Mouse (Mus musculus) CH12.LX (cell line): Measurements from ENCODE around the gene Pole2. TPM values are rescaled to one million over a fixed set of nuclear protein-coding genes. Genes with fewer than 3 reads are reported as not detected.

Source experiments
- DNase-seq: peaks from one replicate; pipeline ENCODE4 v3.0.0-alpha.2; 2013; ENCODE audit errors: extremely low read depth
- H3K27ac ChIP-seq: 2 replicates; pipeline ENCODE4 v1.5.1; 2012; ENCODE audit warnings: low read depth, mild to moderate bottlenecking, control low read depth, moderate library complexity; ENCODE audit not compliant: insufficient read depth
- H3K27me3 ChIP-seq: replicated peaks from 2 replicates; pipeline ENCODE3; 2012; ENCODE audit warnings: inconsistent platforms
- H3K36me3 ChIP-seq, 2 experiments: replicated peaks in 1 of 2; 2 replicates each; pipeline versions ENCODE3 to v1.6.1; 2012; ENCODE audit warnings: inconsistent platforms in 1 of 2, low read length in 1 of 2, mild to moderate bottlenecking in 1 of 2, mixed read lengths in 1 of 2, moderate library complexity in 1 of 2; ENCODE audit not compliant: control insufficient read depth in 1 of 2, insufficient read depth in 1 of 2
- H3K4me1 ChIP-seq, 2 experiments: 2 replicates each; pipeline ENCODE4 v1.6.1; 2012; ENCODE audit warnings: inconsistent platforms in 1 of 2, moderate library complexity in 1 of 2; ENCODE audit not compliant: insufficient read depth in 2 of 2, control insufficient read depth in 1 of 2
- H3K4me2 ChIP-seq: 2 replicates; pipeline ENCODE4 v1.6.1; 2012; ENCODE audit warnings: low read depth, mild to moderate bottlenecking, control low read depth; ENCODE audit not compliant: poor library complexity, insufficient read depth, severe bottlenecking
- H3K4me3 ChIP-seq, 3 experiments: fragments of 150-350 bp in 1 of 3; sonication (generic) in 1 of 3; replicated peaks in 1 of 3; 2 replicates each; pipeline versions ENCODE3 to v1.5.1; 2011 to 2012; ENCODE audit warnings: low read depth in 2 of 3, low read length in 2 of 3, mild to moderate bottlenecking in 2 of 3, moderate library complexity in 2 of 3, control low read depth in 1 of 3, improper control_type of control experiment in 1 of 3, inconsistent platforms in 1 of 3, mixed read lengths in 1 of 3; ENCODE audit not compliant: poor library complexity in 1 of 3
- H3K79me2 ChIP-seq: replicated peaks from 2 replicates; pipeline ENCODE4 v1.6.1; 2012; ENCODE audit warnings: mild to moderate bottlenecking, moderate library complexity; ENCODE audit not compliant: control insufficient read depth, poor library complexity, insufficient read depth, severe bottlenecking; ENCODE audit errors: extremely low read depth
- H3K9ac ChIP-seq: 2 replicates; pipeline ENCODE4 v1.6.1; 2012; ENCODE audit warnings: low read depth, mild to moderate bottlenecking, control low read depth, moderate library complexity; ENCODE audit not compliant: insufficient read depth
- H3K9me3 ChIP-seq: replicated peaks from 2 replicates; pipeline ENCODE3; 2012; ENCODE audit warnings: low read length, inconsistent platforms, mixed read lengths
- CHD1 ChIP-seq: IDR thresholded peaks from 2 replicates; pipeline ENCODE4 v1.6.1; 2012; ENCODE audit warnings: low read depth, low read length, improper control_type of control experiment, inconsistent platforms
- CTCF ChIP-seq, 2 experiments: IDR thresholded peaks in 1 of 2; conservative IDR thresholded peaks in 1 of 2; 2 replicates each; pipeline ENCODE4 v1.5.1; 2011 to 2012; ENCODE audit warnings: low read depth in 2 of 2, low read length in 2 of 2, improper control_type of control experiment in 1 of 2, inconsistent platforms in 1 of 2, mild to moderate bottlenecking in 1 of 2, moderate library complexity in 1 of 2
- ELF1 ChIP-seq: IDR thresholded peaks from 2 replicates; pipeline ENCODE4 v1.6.1; 2014; ENCODE audit warnings: low read depth, mild to moderate bottlenecking, inconsistent platforms, low read length, improper control_type of control experiment
- GABPA ChIP-seq: IDR thresholded peaks from 2 replicates; pipeline ENCODE4 v1.6.1; 2012; ENCODE audit warnings: low read depth, low read length, improper control_type of control experiment, inconsistent platforms; ENCODE audit not compliant: insufficient replicate concordance
- JUND ChIP-seq: conservative IDR thresholded peaks from 2 replicates; pipeline ENCODE4 v1.6.1; 2011; ENCODE audit warnings: low read depth, low read length, improper control_type of control experiment
- KAT2A ChIP-seq: IDR thresholded peaks from 2 replicates; pipeline ENCODE4 v1.6.1; 2012; ENCODE audit warnings: low read length, improper control_type of control experiment, inconsistent platforms; ENCODE audit not compliant: insufficient replicate concordance
- MEF2A ChIP-seq: IDR thresholded peaks from 2 replicates; pipeline ENCODE4 v1.6.1; 2014; ENCODE audit warnings: low read depth, mild to moderate bottlenecking, inconsistent platforms, low read length, improper control_type of control experiment, borderline replicate concordance
- NELFE ChIP-seq: IDR thresholded peaks from 2 replicates; pipeline ENCODE4 v1.6.1; 2011; ENCODE audit warnings: low read depth, low read length, improper control_type of control experiment
- POLR2A ChIP-seq: IDR thresholded peaks from 2 replicates; pipeline ENCODE4 v1.6.1; 2011; ENCODE audit warnings: low read depth, mild to moderate bottlenecking, improper control_type of control experiment, low read length
- POLR2AphosphoS2 ChIP-seq: IDR thresholded peaks from 2 replicates; pipeline ENCODE4 v1.6.1; 2011; ENCODE audit warnings: low read depth, low read length, improper control_type of control experiment
- RAD21 ChIP-seq: IDR thresholded peaks from 2 replicates; pipeline ENCODE4 v1.6.1; 2011; ENCODE audit warnings: low read depth, mild to moderate bottlenecking, low read length, improper control_type of control experiment, moderate library complexity
- RCOR1 ChIP-seq: conservative IDR thresholded peaks from 2 replicates; pipeline ENCODE4 v1.6.1; 2012; ENCODE audit warnings: low read depth, mild to moderate bottlenecking, inconsistent platforms, low read length, improper control_type of control experiment
- SMC3 ChIP-seq: IDR thresholded peaks from 2 replicates; pipeline ENCODE4 v1.6.1; 2011; ENCODE audit warnings: low read depth, low read length, improper control_type of control experiment
- TBP ChIP-seq: conservative IDR thresholded peaks from 2 replicates; pipeline ENCODE4 v1.6.1; 2011; ENCODE audit warnings: low read depth, low read length, improper control_type of control experiment
- TCF12 ChIP-seq: IDR thresholded peaks from 2 replicates; pipeline ENCODE4 v1.6.1; 2014; ENCODE audit warnings: low read depth, mild to moderate bottlenecking, inconsistent platforms, low read length, improper control_type of control experiment
- UBTF ChIP-seq: IDR thresholded peaks from 2 replicates; pipeline ENCODE4 v1.6.1; 2012; ENCODE audit warnings: low read depth, mild to moderate bottlenecking, inconsistent platforms, low read length, improper control_type of control experiment, moderate library complexity
- USF1 ChIP-seq: IDR thresholded peaks from 2 replicates; pipeline ENCODE4 v1.6.1; 2014; ENCODE audit warnings: low read depth, mild to moderate bottlenecking, inconsistent platforms, low read length, improper control_type of control experiment
- ZC3H11A ChIP-seq: IDR thresholded peaks from 2 replicates; pipeline ENCODE4 v1.6.1; 2012; ENCODE audit warnings: low read depth, mild to moderate bottlenecking, inconsistent platforms, low read length, improper control_type of control experiment
- ZKSCAN1 ChIP-seq: IDR thresholded peaks from 2 replicates; pipeline ENCODE4 v1.6.1; 2012; ENCODE audit warnings: low read depth, inconsistent platforms, low read length, improper control_type of control experiment, borderline replicate concordance
- ZMIZ1 ChIP-seq: IDR thresholded peaks from 2 replicates; pipeline ENCODE4 v1.6.1; 2012; ENCODE audit warnings: low read depth, mild to moderate bottlenecking, inconsistent platforms, low read length, improper control_type of control experiment
- dilution Hi-C: fragments of 300-500 bp; cut with MboI; formaldehyde crosslinking; loops from 2 replicates; pipeline ENCODE4 v1.14.3; 2020; ENCODE audit warnings: low sequenced_read_pairs; ENCODE audit not compliant: extremely low pct_unique_long_range_greater_than_20kb, extremely low pct_ligation_motif_present
- in situ Hi-C: fragments of 300-500 bp; cut with MboI; formaldehyde crosslinking; loops from 3 replicates; pipeline ENCODE4 v1.14.3; 2019; ENCODE audit warnings: low sequenced_read_pairs, low pct_ligation_motif_present, low pct_unique_long_range_greater_than_20kb, mixed read lengths
- polyA plus RNA-seq: library from polyadenylated mRNA; unstranded; fragments of >175 nt; gene quantifications from 2 replicates; pipeline ENCODE4 v1.2.1, GENCODE M21; 2012; ENCODE audit warnings: low read depth; ENCODE audit not compliant: insufficient read length
- total RNA-seq, 2 experiments: library from RNA; depleted of rRNA; stranded (reverse); fragments of 300-350 nt in 1 of 2; fragments of >200 nt in 1 of 2; gene quantifications; 2 replicates each; pipeline ENCODE4 v1.2.3; 2012 to 2014

The Pole2 gene
- total and polyA plus RNA-seq, 3 experiments = 32.6 to 143 (median 37.1) TPM

- dilution Hi-C loops (no loop called here), in situ Hi-C loops (no loop called here)
- Histone ChIP-seq H3K9ac (no peak overlapping the region), H3K4me3 (no peak overlapping the region), H3K9me3 (no peaks in the 10 kb centered on the region), H3K27ac (no peak overlapping the region), H3K79me2 (no peaks in the 10 kb centered on the region), H3K4me2 (no peak overlapping the region), H3K4me1 (no peaks in the 10 kb centered on the region), H3K27me3 (no peaks in the 10 kb centered on the region), H3K36me3 (peaks cover 0 to 4% of the 10 kb centered on the region in 2 experiments)
- TF ChIP-seq UBTF = no peak
- TF ChIP-seq TBP = no peak
- no peak for TF ChIP-seq POLR2A
- TF ChIP-seq ZC3H11A = no peak
- no peak for DNase-seq
These were observed 41.0 kb upstream of the Pole2 start for GRCm38 (mm10) chr12:69268956-69269355.

GRCm38 (mm10) chr12:69267956-69268632 is 40.1 kb upstream of the Pole2 start:
- Histone ChIP-seq H3K4me1 (no peaks in the 10 kb centered on the region), H3K36me3 (peaks cover 0 to 4% of the 10 kb centered on the region in 2 experiments), H3K9me3 (no peaks in the 10 kb centered on the region), H3K9ac (no peak overlapping the region), H3K4me2 (no peak overlapping the region), H3K4me3 (no peak overlapping the region), H3K27ac (no peak overlapping the region), H3K79me2 (no peaks in the 10 kb centered on the region), H3K27me3 (no peaks in the 10 kb centered on the region)
- dilution Hi-C loops (no loop called here), in situ Hi-C loops (no loop called here)
- TF ChIP-seq POLR2AphosphoS2 (no peak), RAD21 (no peak), ZKSCAN1 (no peak), USF1 (no peak), CTCF (conservative IDR thresholded peaks at IDR 0.05 in 1 of 2, IDR thresholded peaks at IDR 0.05 in 1 of 2; ENCODE audit: low read depth in 2 of 2, low read length in 2 of 2) (no peak), ZC3H11A (no peak), ELF1 (no peak), UBTF (no peak), ZMIZ1 (no peak), GABPA (no peak)
- no peak for DNase-seq

GRCm38 (mm10) chr12:69265031-69265430 is 37.0 kb upstream of the Pole2 start:
- dilution Hi-C loops = no loop called here
- H3K27me3 ChIP-seq = no peaks in the 10 kb centered on the region
- no peak for DNase-seq
- no peaks in the 10 kb centered on the region for H3K4me1 ChIP-seq
- no peaks in the 10 kb centered on the region for H3K9me3 ChIP-seq
- H3K9ac ChIP-seq = no peak overlapping the region
- H3K27ac ChIP-seq = no peak overlapping the region
- no peaks in the 10 kb centered on the region for H3K79me2 ChIP-seq
- TF ChIP-seq NELFE = no peak
- TF ChIP-seq SMC3 = no peak
- no peak for TF ChIP-seq CHD1
- no peak for TF ChIP-seq KAT2A
- no peak for TF ChIP-seq RAD21
- TF ChIP-seq RCOR1 = no peak
- TF ChIP-seq POLR2A = no peak
- no peak for TF ChIP-seq MEF2A
- TF ChIP-seq JUND = no peak
- no peak for TF ChIP-seq TBP
- no peak for TF ChIP-seq CTCF (conservative IDR thresholded peaks at IDR 0.05 in 1 of 2, IDR thresholded peaks at IDR 0.05 in 1 of 2; ENCODE audit: low read depth in 2 of 2, low read length in 2 of 2)
- no peak for TF ChIP-seq TCF12
- TF ChIP-seq ZC3H11A = no peak
- H3K4me2 ChIP-seq = no peak overlapping the region
- H3K4me3 ChIP-seq = no peak overlapping the region
- peaks cover 0 to 4% of the 10 kb centered on the region in 2 experiments for H3K36me3 ChIP-seq
- in situ Hi-C loops = no loop called here
